Mouse (Mus musculus) c-Kit-positive CD71-positive TER-119-negative erythroid progenitor cells, embryonic 14.5 days (primary cell): Measurements from ENCODE around the gene Plxdc2.

ENCODE experiments used
- DNase-seq: peaks from one replicate; pipeline ENCODE4 v3.0.0-alpha.2; 2013; ENCODE audit warnings: low read depth

The Plxdc2 gene

GRCm38 (mm10) chr2:16356106-16356818 is at the start of gene Plxdc2:
TSS of gene Plxdc2 (plus strand) at chr2:16356304.
- DNase-seq: no peak

- DNase-seq: no peak
Observed at GRCm38 (mm10) chr2:16310387-16310786, 45.7 kb upstream of the Plxdc2 start.

- peak; percentile 14 for DNase-seq
Observed at GRCm38 (mm10) chr2:16312400-16313070, 43.6 kb upstream of the Plxdc2 start.

GRCm38 (mm10) chr2:16335194-16335781 is 20.8 kb upstream of the Plxdc2 start:
- no peak for DNase-seq

- DNase-seq: no peak
Observed at GRCm38 (mm10) chr2:16344564-16344963, 11.5 kb upstream of the Plxdc2 start.

GRCm38 (mm10) chr2:16351106-16351505 is 5.0 kb upstream of the Plxdc2 start:
- no peak for DNase-seq

GRCm38 (mm10) chr2:16355611-16356105 is 446 bp upstream of the Plxdc2 start:
- no peak for DNase-seq

GRCm38 (mm10) chr2:16356921-16357837 is 1.1 kb downstream of the Plxdc2 start:
- DNase-seq: no peak

- no peak for DNase-seq
Observed at GRCm38 (mm10) chr2:16357946-16358345, 1.8 kb downstream of the Plxdc2 start.

GRCm38 (mm10) chr2:16359341-16359928 is 3.3 kb downstream of the Plxdc2 start:
- DNase-seq: no peak

GRCm38 (mm10) chr2:16364749-16365148 is 8.6 kb downstream of the Plxdc2 start:
- peak; percentile 16 for DNase-seq

- DNase-seq: no peak
Observed at GRCm38 (mm10) chr2:16365830-16366401, 9.8 kb downstream of the Plxdc2 start.

- no peak for DNase-seq
Observed at GRCm38 (mm10) chr2:16370419-16370818, 14.3 kb downstream of the Plxdc2 start.

GRCm38 (mm10) chr2:16374288-16374687 is 18.2 kb downstream of the Plxdc2 start:
- DNase-seq: no peak

GRCm38 (mm10) chr2:16386206-16386605 is 30.1 kb downstream of the Plxdc2 start:
- DNase-seq: no peak

- DNase-seq: no peak
Observed at GRCm38 (mm10) chr2:16386692-16387091, 30.6 kb downstream of the Plxdc2 start.

- no peak for DNase-seq
Observed at GRCm38 (mm10) chr2:16387787-16388186, 31.7 kb downstream of the Plxdc2 start.

GRCm38 (mm10) chr2:16397501-16397900 is 41.4 kb downstream of the Plxdc2 start:
- DNase-seq: no peak

- no peak for DNase-seq
Observed at GRCm38 (mm10) chr2:16398006-16398405, 41.9 kb downstream of the Plxdc2 start.

- DNase-seq: no peak
Observed at GRCm38 (mm10) chr2:16398896-16399295, 42.8 kb downstream of the Plxdc2 start.

- DNase-seq: no peak
Observed at GRCm38 (mm10) chr2:16406508-16406907, 50.4 kb downstream of the Plxdc2 start.
